Mouse (Mus musculus) frontal cortex, postnatal 36 days (tissue): ENCODE results near the gene Nin.

Source experiments
- DNase-seq, 2 experiments: peaks; one replicate each; pipeline ENCODE4 v3.0.0; 2022; ENCODE audit warnings: low spot score in 2 of 2

Nin gene

GRCm38 (mm10) chr12:70015936-70016335 is 97.6 kb downstream of the Nin start:
- peak in 1 of 2 experiments; percentile 48 for DNase-seq

GRCm38 (mm10) chr12:70011681-70012080 is 101.8 kb downstream of the Nin start:
- no peak for DNase-seq

GRCm38 (mm10) chr12:70010356-70010755 is 103.2 kb downstream of the Nin start:
- DNase-seq: no peak

DNA sequence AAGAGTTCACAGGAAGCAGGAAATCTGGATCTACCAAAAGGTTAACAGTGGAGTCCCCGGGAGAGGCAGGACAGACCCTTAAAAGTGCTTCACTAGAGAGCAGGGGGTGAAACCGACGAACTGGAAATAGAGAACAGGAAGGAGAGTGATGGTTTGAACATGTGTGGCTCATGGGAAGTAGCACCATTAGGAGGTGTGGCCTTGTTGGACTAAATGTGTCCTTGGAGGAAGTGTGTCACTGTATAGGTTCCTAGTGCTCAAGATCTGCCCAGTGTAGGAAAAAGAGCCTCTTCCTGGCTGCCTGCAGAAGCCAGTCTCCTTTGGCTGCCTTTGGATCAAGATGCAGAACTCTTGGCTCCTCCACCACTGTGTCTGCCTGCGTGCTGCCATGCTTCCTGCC is 108.4 kb downstream of the Nin start:
- no peak for DNase-seq

DNA sequence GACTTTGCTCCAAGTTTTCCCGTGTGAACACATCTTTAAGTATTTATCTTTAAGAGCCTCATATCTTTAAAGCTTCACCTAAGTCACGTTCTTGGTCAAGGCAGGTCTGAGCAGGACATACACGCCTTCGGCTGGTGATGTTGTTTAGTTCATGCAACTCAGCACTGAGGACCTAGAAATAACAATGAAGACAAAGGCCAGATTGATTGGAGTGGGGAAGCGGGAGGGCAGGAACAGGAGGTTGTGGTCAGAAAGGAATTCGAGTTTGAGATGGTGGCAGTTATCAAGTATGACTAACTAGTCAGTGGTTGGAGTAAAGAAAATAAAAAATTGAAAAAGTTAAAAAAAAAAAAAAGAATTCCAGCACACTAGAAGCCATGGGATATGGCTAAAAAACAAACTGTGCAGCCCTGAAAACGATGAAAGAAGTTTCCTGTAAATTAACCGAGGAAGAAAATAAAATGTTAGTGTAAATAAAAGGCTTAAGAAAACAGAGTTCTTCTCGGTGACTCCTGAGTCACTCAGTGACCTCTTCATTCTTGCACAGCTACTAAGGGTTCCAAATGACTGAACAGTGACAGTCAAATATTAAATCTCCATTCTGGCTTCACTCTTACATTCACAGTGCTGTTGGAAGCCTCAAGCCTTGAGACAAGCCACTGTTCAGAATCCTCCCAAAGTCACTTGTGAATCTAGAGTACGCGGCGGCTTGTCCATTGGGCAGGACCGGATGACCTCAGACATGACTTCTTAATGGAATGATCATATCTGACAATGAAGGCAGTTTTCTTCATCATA is 115.1 kb downstream of the Nin start:
- DNase-seq: no peak

DNA sequence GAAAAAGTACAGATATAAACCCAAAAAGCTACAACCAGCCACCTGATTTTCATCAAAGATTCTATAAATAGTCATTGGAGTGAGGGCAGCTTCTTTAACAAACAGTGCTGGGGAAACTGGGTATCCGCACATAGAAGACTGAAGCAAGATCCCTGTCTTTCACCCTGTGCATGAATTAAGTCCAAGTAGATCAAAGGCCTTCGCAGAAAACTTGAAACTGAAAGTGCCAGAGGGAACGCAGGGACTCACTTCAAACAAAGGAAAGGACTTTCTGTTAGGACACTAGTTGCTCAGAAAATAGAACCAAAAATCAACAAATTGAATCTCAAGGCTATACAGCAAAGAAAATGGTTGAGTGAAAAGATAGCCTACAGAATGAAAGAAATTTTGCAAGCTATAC is 118.1 kb downstream of the Nin start:
- DNase-seq: no peak

- peak; percentile 85 to 89 for DNase-seq
These were observed 126.6 kb downstream of the Nin start, which contains the start of gene Sav1 for GRCm38 (mm10) chr12:69986786-69987497. Gene Sav1, minus strand, starts transcription at chr12:69987002.

DNA sequence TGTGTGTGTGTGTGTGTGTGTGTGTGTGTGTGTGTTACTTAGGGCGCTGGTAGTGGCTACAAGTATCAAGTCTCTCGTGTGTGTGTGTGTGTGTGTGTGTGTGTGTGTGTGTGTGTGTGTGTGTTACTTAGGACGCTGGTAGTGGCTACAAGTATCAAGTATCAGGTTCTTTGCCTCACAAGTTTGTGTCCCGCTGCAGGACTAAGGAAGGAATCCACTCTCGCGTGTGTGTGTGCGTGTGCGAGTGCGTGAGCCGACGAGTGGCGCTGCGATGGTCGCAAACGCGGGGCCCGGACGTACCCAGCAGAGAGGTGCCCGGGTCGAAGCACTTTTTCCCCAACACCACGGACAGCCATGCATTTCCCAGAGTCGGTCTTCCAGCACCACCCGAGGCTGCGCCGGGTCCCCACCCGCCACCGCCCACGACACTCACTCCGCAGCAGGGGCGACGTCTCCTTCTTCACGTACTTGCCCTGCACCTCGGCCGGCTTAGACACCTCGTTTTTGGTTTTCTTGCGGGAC is 127.2 kb downstream of the Nin start:
- DNase-seq: peak in 1 of 2 experiments; percentile 25

DNA sequence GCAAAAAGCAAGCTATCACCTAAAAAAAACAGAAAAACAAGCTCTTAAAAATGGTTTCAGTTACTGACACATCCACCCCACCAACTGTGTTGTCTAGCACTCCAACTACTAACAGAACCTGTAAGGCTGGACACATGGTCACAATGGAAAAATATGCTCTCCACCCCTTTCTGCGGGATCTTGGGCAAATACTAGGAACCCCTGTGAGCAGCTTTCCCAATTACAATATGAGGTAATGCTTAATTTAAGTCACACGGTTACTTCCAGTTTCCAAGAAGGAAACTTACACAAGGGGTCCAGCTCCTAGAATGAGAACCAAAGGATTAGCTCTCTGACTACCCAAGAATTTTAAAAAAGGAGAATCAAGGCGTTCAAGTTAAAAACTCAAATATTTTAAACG is 128.0 kb downstream of the Nin start:
- no peak for DNase-seq

DNA sequence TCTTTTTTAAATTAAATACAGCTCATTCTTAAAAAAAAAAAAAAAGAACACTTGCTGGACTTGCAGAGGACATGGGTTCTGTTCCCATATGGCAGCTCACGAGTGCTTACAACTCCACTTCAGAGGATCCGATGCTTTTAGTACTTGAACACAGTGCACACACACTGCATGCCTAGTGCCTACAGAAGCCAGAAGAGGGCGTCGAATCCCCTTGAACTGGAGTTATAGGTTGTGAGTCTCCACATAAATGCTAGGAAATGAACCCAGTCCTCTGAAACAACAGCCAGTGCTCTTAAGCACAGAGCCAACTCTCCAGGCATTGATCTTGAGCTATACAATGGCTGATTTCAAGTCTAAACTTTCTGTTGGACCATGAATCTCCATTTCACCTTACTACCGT is 130.6 kb downstream of the Nin start:
- DNase-seq: no peak

GRCm38 (mm10) chr12:69977376-69977998 is 136.0 kb downstream of the Nin start:
- DNase-seq: no peak

DNA sequence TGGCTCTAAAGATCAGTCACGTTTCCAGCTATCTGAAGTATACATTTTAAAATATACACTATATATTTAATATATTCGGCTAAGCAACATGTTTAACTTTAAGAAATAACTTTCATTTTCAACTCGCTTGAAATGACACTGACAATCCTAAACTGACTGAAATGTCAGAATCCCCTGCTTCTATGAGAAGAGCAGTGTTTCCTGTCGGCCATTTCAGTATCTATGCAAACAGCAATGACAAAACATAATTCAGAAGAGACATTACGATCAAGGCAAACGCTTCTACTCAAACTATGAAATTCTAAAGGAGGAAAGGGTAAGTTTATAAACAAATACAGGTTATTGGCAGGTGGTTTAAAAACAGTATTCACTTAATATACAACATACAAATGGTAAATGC is 136.8 kb downstream of the Nin start:
- no peak for DNase-seq

GRCm38 (mm10) chr12:69973666-69974065 is 139.9 kb downstream of the Nin start:
- no peak for DNase-seq

DNA sequence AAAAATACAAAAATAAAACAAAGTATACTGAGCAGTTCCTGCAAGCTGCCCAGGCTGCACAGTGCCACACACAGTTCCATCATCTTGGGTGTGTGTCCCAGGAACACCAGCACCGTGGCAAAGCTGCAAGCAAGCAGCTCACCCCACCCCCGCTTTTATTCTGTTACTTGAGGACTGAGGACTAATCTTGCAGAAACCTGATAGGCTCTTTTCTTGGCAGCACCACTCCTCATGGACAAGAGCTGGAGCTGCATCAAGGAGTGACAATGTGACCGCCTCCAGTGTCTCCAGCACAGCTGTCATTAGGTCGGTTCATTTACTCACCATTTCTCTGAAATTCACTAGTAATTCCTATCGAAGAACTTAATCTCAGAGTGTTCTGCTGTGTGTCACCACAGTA is 145.4 kb downstream of the Nin start:
- DNase-seq: no peak

GRCm38 (mm10) chr12:69967112-69967511 is 146.4 kb downstream of the Nin start:
- no peak for DNase-seq

GRCm38 (mm10) chr12:69966071-69966470 is 147.4 kb downstream of the Nin start:
- DNase-seq: no peak

DNA sequence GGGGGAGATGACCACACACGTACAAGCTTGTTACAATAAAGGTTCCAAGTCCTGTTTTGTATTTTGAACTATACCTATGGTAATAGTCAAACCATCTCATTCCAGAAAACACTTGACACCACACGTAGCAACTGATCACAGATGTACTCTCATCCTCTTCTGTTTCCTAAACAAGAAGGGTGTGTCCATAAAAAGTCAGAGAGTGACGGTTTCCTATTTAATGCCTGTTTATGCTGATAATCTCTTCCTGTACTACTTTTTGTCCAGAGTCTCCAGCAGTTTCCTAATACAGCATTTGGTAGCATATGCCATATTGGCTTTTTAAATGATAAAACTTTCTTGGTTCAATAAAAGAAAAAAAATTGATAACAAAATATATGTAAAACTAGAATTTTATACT is 147.9 kb downstream of the Nin start:
- no peak for DNase-seq

- no peak for DNase-seq
These were observed 150.4 kb downstream of the Nin start for GRCm38 (mm10) chr12:69963141-69963540.

- DNase-seq: peak; percentile 61 to 74
These were observed 151.0 kb downstream of the Nin start for GRCm38 (mm10) chr12:69962468-69962867.
